Mouse (Mus musculus) kidney, embryonic 14.5 days (tissue): ENCODE measurements around the gene Pde9a. TPM values are rescaled to one million over a fixed set of nuclear protein-coding genes. Genes with fewer than 3 reads are reported as not detected.
A peak's percentile ranks its signal among the peaks of the same experiment; 100 is the strongest.

Experiments
- ATAC-seq: fragments of 200-750 bp; cut with Nextera tagmentation; 2 replicates; pipeline ENCODE4 v1.8.0; 2017; ENCODE audit warnings: moderate number of reproducible peaks, mild to moderate bottlenecking, moderate TSS enrichment, moderate library complexity; ENCODE audit not compliant: low FRiP score, low TSS enrichment
- H3K27ac ChIP-seq: fragments of 300-500 bp; sonication (generic); 2 replicates; pipeline ENCODE4 v1.5.1; 2014; ENCODE audit warnings: low read depth, mild to moderate bottlenecking, low read length, moderate library complexity, mixed read lengths
- H3K27me3 ChIP-seq: fragments of 300-500 bp; sonication (generic); 2 replicates; pipeline ENCODE4 v1.6.1; 2014; ENCODE audit warnings: mild to moderate bottlenecking, low read length; ENCODE audit not compliant: control insufficient read depth, insufficient read depth
- H3K36me3 ChIP-seq: fragments of 300-500 bp; sonication (generic); 2 replicates; pipeline ENCODE4 v1.6.1; 2014; ENCODE audit warnings: low read length, mixed read lengths; ENCODE audit not compliant: control insufficient read depth, insufficient read depth
- H3K4me1 ChIP-seq: fragments of 300-500 bp; sonication (generic); 2 replicates; pipeline ENCODE4 v1.6.1; 2014; ENCODE audit warnings: low read length, mixed read lengths; ENCODE audit not compliant: control insufficient read depth, insufficient read depth
- H3K4me2 ChIP-seq: fragments of 300-500 bp; sonication (generic); replicated peaks from 2 replicates; pipeline ENCODE4 v1.6.1; 2014; ENCODE audit warnings: low read depth, mild to moderate bottlenecking, low read length
- H3K4me3 ChIP-seq: fragments of 300-500 bp; sonication (generic); 2 replicates; pipeline ENCODE4 v1.5.1; 2014; ENCODE audit warnings: mild to moderate bottlenecking, low read length
- H3K9ac ChIP-seq: fragments of 300-500 bp; sonication (generic); 2 replicates; pipeline ENCODE4 v1.6.1; 2014; ENCODE audit warnings: low read depth, mild to moderate bottlenecking, low read length, moderate library complexity
- H3K9me3 ChIP-seq: fragments of 300-500 bp; sonication (generic); 2 replicates; pipeline ENCODE4 v1.6.1; 2016; ENCODE audit warnings: low read length; ENCODE audit not compliant: control insufficient read depth
- WGBS: fragments of 180-500 bp; shearing (Covaris S2); extraction: QIAGEN DNeasy Blood & Tissue Kit; methylation state at CpG from one replicate; pipeline ENCODE4 v1.1.7; 2014; 5-methylcytosine and 5-hydroxymethylcytosine counted together
- polyA plus RNA-seq: library from polyadenylated mRNA; unstranded; fragments of >200 nt; fragmentation: Nextera tagmentation; extraction: Ambion mirVana; gene quantifications from 2 replicates; pipeline ENCODE4 v1.2.1, GENCODE M21; 2014

Pde9a gene
- polyA plus RNA-seq, 1 experiment from 2014 or later: 37.6 TPM

DNA sequence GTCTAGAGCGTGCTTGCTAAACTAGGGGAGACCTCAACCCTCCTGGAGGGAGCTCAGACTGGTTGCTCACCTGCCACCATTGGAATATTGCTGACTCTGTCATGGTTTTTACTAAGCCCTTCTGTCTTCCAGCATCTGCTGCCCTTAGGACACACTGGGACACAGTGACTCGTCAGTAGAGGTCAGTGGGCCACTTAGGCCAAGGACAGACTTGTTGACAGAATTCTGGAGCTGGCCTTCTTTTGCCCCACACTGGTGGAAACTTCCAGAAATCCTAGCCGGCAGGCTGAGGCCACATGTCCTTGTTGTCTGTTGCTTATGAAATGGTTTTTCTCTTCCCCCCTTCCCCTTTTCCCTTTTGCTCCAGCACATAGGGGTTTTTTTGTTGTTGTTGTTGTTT is 15.2 kb downstream of the Pde9a start:
- H3K27me3 ChIP-seq: no peaks in the 10 kb centered on the region
- ATAC-seq: no peak
- no peak overlapping the region for H3K4me2 ChIP-seq
- no peak overlapping the region for H3K9ac ChIP-seq
- H3K4me3 ChIP-seq: no peak overlapping the region
- H3K4me1 ChIP-seq: peaks cover 10% of the 10 kb centered on the region
- H3K9me3 ChIP-seq: no peaks in the 10 kb centered on the region
- 84% methylated on average over 3 of the region's 3 CpGs for WGBS
- no peak overlapping the region for H3K27ac ChIP-seq
- H3K36me3 ChIP-seq: no peaks in the 10 kb centered on the region

DNA sequence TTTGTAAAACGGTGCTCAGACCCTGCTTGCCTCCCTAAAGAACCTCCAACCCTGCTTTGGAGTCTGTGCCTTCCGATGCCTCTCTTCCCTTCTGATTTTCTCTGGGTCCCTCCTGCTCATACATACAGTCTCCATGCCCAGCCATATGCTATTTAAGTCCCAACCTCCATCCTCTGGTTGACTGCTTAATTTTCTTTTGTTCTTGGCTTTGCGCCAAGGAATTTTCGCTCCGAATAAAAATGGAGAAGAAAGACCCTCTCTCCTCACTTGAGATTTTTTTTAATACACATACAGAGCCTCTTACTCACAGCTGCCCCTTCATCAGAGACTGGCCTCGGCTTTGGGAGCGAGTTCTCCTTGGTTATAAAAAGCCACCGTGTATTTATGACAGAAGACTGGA is 16.7 kb downstream of the Pde9a start:
- H3K4me3 ChIP-seq: no peak overlapping the region
- H3K9me3 ChIP-seq: no peaks in the 10 kb centered on the region
- H3K27me3 ChIP-seq: no peaks in the 10 kb centered on the region
- peaks cover 13% of the 10 kb centered on the region for H3K4me1 ChIP-seq
- H3K36me3 ChIP-seq: no peaks in the 10 kb centered on the region
- H3K4me2 ChIP-seq: no peak overlapping the region
- no peak overlapping the region for H3K9ac ChIP-seq
- 65% methylated on average over 8 of the region's 8 CpGs for WGBS
- H3K27ac ChIP-seq: no peak overlapping the region
- no peak for ATAC-seq

DNA sequence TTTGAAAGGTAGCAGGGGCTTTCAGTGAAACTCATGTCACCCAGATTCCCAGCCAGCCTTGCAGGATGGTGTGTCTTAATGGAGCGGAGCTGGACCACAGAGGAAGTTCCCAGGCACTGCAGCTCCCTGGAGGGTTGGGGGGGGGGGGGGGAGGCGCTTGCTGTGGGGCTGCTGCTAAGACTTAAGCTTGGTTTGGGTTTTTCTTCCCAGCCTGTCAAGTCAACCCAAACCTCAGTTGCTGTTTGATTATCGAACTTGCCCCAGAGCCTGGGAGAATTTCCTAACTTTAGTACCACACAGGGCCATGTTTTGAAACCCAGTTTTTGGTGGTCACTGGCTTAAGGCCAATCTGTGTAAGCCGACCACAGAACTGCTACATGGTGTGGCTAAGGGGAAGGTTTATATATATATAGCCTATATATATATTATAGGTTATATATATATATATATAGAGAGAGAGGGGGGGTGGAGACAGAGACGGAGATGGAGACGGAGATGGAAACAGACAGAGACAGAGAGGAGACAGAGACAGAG is 19.8 kb downstream of the Pde9a start:
- Histone ChIP-seq H3K36me3 (no peaks in the 10 kb centered on the region), H3K27ac (no peak overlapping the region; the same call in 1 of the 2 replicates), H3K4me2 (no peak overlapping the region), H3K9ac (no peak overlapping the region), H3K27me3 (no peaks in the 10 kb centered on the region), H3K9me3 (no peaks in the 10 kb centered on the region), H3K4me3 (no peak overlapping the region), H3K4me1 (peaks cover 24% of the 10 kb centered on the region)
- WGBS: 51% methylated on average over 6 of the region's 6 CpGs
- ATAC-seq: no peak

DNA sequence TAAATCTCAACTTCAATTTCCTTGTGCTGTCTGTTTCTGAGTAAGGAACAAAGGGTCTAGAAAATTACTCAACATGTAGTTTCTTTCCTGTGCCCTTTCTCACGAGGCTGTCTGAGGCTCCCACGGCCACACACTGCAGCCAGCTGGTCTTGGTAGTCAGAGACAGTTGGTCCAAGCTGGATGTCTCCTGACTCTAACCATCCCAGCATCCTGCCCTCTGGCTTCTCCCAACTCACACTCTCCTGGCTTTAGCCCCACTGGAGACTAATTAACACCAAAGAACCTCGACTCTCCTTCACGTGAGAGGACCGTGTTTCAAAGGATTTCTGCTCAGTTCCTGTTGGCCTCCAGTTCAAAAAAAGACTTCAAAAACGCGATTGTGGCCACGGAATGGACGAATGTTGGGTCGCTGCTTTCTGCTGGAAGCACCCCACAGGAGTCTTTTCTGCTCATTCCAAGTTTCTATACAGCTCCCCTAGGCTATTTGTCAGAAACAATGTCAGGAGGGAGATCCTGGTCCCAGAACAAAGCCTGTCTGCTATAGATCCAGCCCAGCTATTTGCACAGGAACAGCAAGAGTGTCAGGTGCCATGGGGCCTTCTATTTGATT is 23.8 kb downstream of the Pde9a start:
- H3K4me1 ChIP-seq: peaks cover 27% of the 10 kb centered on the region
- H3K27me3 ChIP-seq: no peaks in the 10 kb centered on the region
- H3K4me3 ChIP-seq: no peak overlapping the region
- ATAC-seq: no peak
- WGBS: 29% methylated on average over 10 of the region's 10 CpGs
- H3K9ac ChIP-seq: no peak overlapping the region
- H3K27ac ChIP-seq: 0 out of 2 replicates have a peak overlapping the region, but pooled peaks have one; percentile 30
- no peaks in the 10 kb centered on the region; the same call in 1 of the 2 replicates for H3K36me3 ChIP-seq
- no peak overlapping the region for H3K4me2 ChIP-seq
- H3K9me3 ChIP-seq: no peaks in the 10 kb centered on the region

DNA sequence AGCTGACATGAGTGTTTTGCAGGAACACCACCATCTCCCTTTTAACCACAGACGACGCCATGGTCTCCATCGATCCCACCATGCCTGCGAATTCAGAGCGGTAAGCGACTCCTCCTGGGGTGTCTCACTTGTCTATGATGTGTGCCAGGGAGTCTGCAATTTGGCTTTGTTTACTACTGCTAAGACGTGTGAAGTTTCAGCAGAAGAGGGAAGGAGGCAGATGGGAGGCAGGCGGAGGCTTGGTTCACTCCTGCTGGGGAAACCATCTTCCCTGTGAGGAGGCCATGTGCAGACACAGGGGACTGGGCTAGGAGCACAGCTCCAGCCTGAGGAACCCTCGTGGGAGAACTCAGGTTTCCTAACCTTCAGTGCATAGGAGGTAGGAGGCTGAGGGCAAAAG is 29.2 kb downstream of the Pde9a start:
- 49% methylated on average over 9 of the region's 9 CpGs for WGBS
- no peak overlapping the region for H3K4me3 ChIP-seq
- no peak for ATAC-seq
- no peak overlapping the region for H3K9ac ChIP-seq
- no peaks in the 10 kb centered on the region for H3K27me3 ChIP-seq
- H3K27ac ChIP-seq: no peak overlapping the region
- H3K9me3 ChIP-seq: no peaks in the 10 kb centered on the region
- no peak overlapping the region for H3K4me2 ChIP-seq
- peaks cover 18% of the 10 kb centered on the region; the same call in 1 of the 2 replicates for H3K36me3 ChIP-seq
- peaks cover 13% of the 10 kb centered on the region; the same call in 1 of the 2 replicates for H3K4me1 ChIP-seq

DNA sequence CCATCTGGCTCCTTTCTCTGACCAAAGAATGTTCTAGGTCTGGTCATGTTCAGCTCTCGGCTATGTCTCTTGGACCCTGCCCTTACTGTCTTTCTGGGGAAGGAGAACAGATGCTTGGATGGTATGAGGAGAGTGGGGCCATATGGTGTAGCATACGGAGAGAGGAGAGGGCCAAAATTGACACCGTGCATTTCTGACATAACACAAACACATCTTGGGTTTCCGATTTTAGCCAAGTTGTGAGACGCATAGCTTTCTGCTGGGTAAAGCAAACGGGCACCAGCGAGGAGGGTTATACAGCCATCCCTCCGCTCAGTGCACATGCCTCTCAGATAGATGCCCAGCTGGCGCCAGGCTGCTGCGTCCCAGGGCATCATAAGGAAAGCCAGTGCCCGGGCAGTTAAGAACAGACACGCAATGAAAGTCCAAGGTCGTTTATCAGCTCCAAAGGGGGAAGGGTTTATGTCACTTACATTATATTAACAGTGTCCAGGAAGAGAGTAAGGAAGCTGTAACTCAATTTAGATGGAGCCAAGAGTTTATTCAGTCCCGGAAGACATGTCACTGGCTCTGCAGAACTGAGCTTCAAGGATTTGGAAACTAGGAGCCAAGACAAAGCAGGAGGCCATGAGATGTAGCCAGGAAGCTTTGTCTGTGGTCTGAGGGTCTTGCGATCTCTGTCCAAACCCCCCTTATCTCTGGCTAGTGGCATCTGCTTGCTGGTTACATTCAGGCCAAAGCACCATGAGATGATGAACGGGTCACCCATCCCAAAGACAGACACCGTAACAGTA is 33.0 kb downstream of the Pde9a start:
- H3K4me1 ChIP-seq: peaks cover 5% of the 10 kb centered on the region; the same call in 1 of the 2 replicates
- H3K4me2 ChIP-seq: no peak overlapping the region
- ATAC-seq: no peak
- peaks cover 18% of the 10 kb centered on the region; the same call in 1 of the 2 replicates for H3K36me3 ChIP-seq
- H3K9ac ChIP-seq: no peak overlapping the region
- H3K27ac ChIP-seq: peak overlapping the region; percentile 47; the same call in 1 of the 2 replicates
- H3K27me3 ChIP-seq: no peaks in the 10 kb centered on the region
- WGBS: 67% methylated on average over 17 of the region's 17 CpGs
- no peak overlapping the region for H3K4me3 ChIP-seq
- H3K9me3 ChIP-seq: no peaks in the 10 kb centered on the region

DNA sequence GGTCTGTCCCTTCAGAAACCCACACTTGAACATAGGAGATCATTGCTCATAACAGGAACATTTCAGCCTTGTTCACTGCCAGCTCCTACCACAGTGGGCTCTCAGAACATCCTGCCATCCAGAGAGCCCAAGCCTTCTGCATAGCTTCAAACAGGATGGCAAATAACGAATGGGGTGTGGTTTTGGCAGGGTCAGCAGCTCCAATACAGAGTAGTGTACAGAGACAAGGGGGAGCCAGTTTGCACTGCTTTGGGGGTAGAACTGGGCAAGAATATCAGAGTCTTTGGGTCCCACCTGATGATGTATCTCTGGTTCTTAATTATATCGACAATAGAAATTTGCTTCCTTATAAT is 33.6 kb downstream of the Pde9a start:
- 80% methylated on average over 2 of the region's 2 CpGs for WGBS
- H3K9ac ChIP-seq: no peak overlapping the region
- H3K36me3 ChIP-seq: peaks cover 18% of the 10 kb centered on the region; the same call in 1 of the 2 replicates
- no peaks in the 10 kb centered on the region for H3K27me3 ChIP-seq
- H3K4me3 ChIP-seq: no peak overlapping the region
- peaks cover 5% of the 10 kb centered on the region; the same call in 1 of the 2 replicates for H3K4me1 ChIP-seq
- H3K9me3 ChIP-seq: no peaks in the 10 kb centered on the region
- no peak overlapping the region for H3K4me2 ChIP-seq
- ATAC-seq: no peak
- H3K27ac ChIP-seq: peak overlapping the region; percentile 47; the same call in 1 of the 2 replicates

DNA sequence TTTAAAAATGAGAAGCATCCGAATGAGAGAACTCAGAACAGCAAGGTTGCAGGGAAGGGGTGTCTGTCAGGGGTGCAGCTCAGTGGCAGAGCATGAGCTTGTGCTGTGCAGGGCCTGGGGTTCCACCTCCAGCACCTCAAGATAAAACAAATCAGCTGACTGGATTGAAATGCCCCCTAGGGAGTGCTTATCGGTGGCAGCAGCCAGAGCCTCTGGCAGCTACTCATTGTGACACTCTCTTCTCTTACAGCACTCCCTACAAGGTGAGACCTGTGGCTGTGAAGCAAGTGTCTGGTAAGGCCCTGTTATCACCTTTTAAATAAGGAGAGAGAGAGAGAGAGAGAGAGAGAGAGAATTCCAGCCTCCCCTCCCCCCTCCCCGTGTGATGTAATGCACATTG is 34.0 kb downstream of the Pde9a start:
- Histone ChIP-seq H3K4me3 (no peak overlapping the region), H3K9me3 (no peaks in the 10 kb centered on the region), H3K27ac (0 out of 2 replicates have a peak overlapping the region, but pooled peaks have one; percentile 47), H3K9ac (no peak overlapping the region), H3K27me3 (no peaks in the 10 kb centered on the region), H3K36me3 (peaks cover 18% of the 10 kb centered on the region; the same call in 1 of the 2 replicates), H3K4me2 (no peak overlapping the region), H3K4me1 (peaks cover 5% of the 10 kb centered on the region; the same call in 1 of the 2 replicates)
- 57% methylated on average over 3 of the region's 3 CpGs for WGBS
- ATAC-seq: no peak

DNA sequence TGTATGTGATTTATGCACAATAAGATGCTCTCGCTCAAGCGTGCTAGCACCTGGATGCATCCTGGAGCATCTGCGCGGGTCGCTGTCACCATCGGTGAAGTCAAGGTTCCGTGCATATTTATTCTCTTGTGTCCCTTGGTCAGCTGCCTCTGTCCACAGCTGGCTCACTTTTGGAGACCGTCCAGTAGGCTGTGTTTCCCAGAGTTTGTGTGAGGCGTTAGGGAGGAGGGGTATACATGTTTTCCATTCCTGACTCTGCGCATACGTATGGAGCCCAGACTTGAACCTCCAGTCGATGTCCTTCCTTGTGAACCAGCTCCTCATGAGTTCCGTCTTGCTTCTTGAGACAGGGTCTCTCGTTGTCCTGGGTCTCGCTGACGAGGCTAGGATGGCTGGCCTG is 34.6 kb downstream of the Pde9a start:
- 83% methylated on average over 16 of the region's 16 CpGs for WGBS
- Histone ChIP-seq H3K9ac (no peak overlapping the region), H3K36me3 (peaks cover 15% of the 10 kb centered on the region; the same call in 1 of the 2 replicates), H3K4me3 (no peak overlapping the region), H3K27ac (peak overlapping the region; percentile 37; the same call in 1 of the 2 replicates), H3K27me3 (no peaks in the 10 kb centered on the region), H3K9me3 (no peaks in the 10 kb centered on the region), H3K4me1 (peaks cover 5% of the 10 kb centered on the region; the same call in 1 of the 2 replicates), H3K4me2 (no peak overlapping the region)
- no peak for ATAC-seq
